Mouse (Mus musculus) hindbrain, embryonic 14.5 days (tissue): ENCODE data around the gene Gm13278. TPM values are rescaled to one million over a fixed set of nuclear protein-coding genes. Genes with fewer than 3 reads are reported as not detected.
"Not testable (repeated sequence)": the region's sequence is repeated elsewhere in the genome, so short reads cannot be mapped to it uniquely, and the experiment has no call there.

Experiments
- ATAC-seq: fragments of 200-750 bp; cut with Nextera tagmentation; 2 replicates; pipeline ENCODE4 v1.8.0; 2017; ENCODE audit warnings: moderate number of reproducible peaks, mild to moderate bottlenecking, moderate TSS enrichment, moderate library complexity; ENCODE audit not compliant: low FRiP score
- DNase-seq: peaks from one replicate; pipeline ENCODE4 v3.0.0-alpha.2; 2015; ENCODE audit warnings: low spot score
- H3K27ac ChIP-seq: fragments of 300-500 bp; sonication (generic); 2 replicates; pipeline ENCODE4 v1.5.1; 2014; ENCODE audit warnings: mild to moderate bottlenecking, moderate library complexity
- H3K27me3 ChIP-seq: fragments of 300-500 bp; sonication (generic); 2 replicates; pipeline ENCODE4 v1.6.1; 2014; ENCODE audit warnings: mild to moderate bottlenecking, low read length, mixed read lengths; ENCODE audit not compliant: control insufficient read depth, insufficient read depth
- H3K36me3 ChIP-seq: fragments of 300-500 bp; sonication (generic); replicated peaks from 2 replicates; pipeline ENCODE4 v1.6.1; 2014; ENCODE audit not compliant: control insufficient read depth, insufficient read depth
- H3K4me1 ChIP-seq: fragments of 300-500 bp; sonication (generic); replicated peaks from 2 replicates; pipeline ENCODE4 v1.6.1; 2014; ENCODE audit warnings: antibody characterized with exemption, low read length, mixed read lengths; ENCODE audit not compliant: control insufficient read depth, insufficient read depth
- H3K4me2 ChIP-seq: fragments of 300-500 bp; sonication (generic); replicated peaks from 2 replicates; pipeline ENCODE4 v1.6.1; 2014; ENCODE audit warnings: mild to moderate bottlenecking, moderate library complexity
- H3K4me3 ChIP-seq: fragments of 300-500 bp; sonication (generic); replicated peaks from 2 replicates; pipeline ENCODE4 v1.5.1; 2014; ENCODE audit warnings: mild to moderate bottlenecking, low read length
- H3K9ac ChIP-seq: fragments of 300-500 bp; sonication (generic); 2 replicates; pipeline ENCODE4 v1.6.1; 2014
- H3K9me3 ChIP-seq: fragments of 300-500 bp; sonication (generic); 2 replicates; pipeline ENCODE4 v1.6.1; 2016; ENCODE audit warnings: low read length; ENCODE audit not compliant: control insufficient read depth
- WGBS: fragments of 180-500 bp; shearing (Covaris S2); extraction: QIAGEN DNeasy Blood & Tissue Kit; methylation state at CpG from one replicate; pipeline ENCODE4 v1.1.7; 2014; 5-methylcytosine and 5-hydroxymethylcytosine counted together
- polyA plus RNA-seq: library from polyadenylated mRNA; unstranded; fragments of >200 nt; fragmentation: Nextera tagmentation; extraction: Ambion mirVana; gene quantifications from 2 replicates; pipeline ENCODE4 v1.2.1, GENCODE M21; 2014

The Gm13278 gene
- polyA plus RNA-seq, 1 experiment from 2014 or later, result not detected

DNA sequence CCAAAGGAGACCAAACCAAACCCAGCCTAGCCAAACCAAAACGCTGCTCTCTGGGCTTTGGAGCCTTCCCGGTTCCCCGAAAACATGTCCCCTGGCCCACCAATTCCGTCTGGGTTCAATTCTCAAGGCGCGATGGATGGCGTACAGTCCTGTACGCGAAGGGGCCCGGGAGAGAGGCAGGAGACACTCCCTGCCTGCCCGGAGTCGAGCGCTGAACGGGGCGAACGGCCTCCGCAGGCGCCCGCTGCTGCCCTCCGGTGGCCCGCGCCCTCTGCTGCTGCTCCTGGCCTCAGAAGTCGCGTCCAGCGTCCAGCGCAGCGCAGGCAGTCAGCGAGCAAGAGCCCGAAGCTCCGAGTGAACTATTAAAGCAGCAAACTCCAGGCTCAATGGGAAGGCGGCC lies 9.0 kb upstream of the Gm13278 start:
- ATAC-seq, H3K27ac ChIP-seq, H3K27me3 ChIP-seq, H3K9me3 ChIP-seq, H3K9ac ChIP-seq, H3K4me1 ChIP-seq, H3K4me3 ChIP-seq, H3K36me3 ChIP-seq, DNase-seq: not testable (repeated sequence)
- no CpG with 5 or more reads among the region's 31 CpGs for whole genome bisulfite sequencing
- peak overlapping the region; percentile 40 for H3K4me2 ChIP-seq

- H3K4me2 ChIP-seq, H3K27ac ChIP-seq, H3K4me3 ChIP-seq, H3K4me1 ChIP-seq, ATAC-seq, H3K36me3 ChIP-seq, H3K9ac ChIP-seq, H3K9me3 ChIP-seq, H3K27me3 ChIP-seq, DNase-seq: not testable (repeated sequence)
- WGBS, result no CpG with 5 or more reads among the region's 27 CpGs
Measured at GRCm38 (mm10) chr4:88785409-88785808, 5.9 kb upstream of the Gm13278 start, which contains the start of gene Gm13276. Gene Gm13276, plus strand, starts transcription at chr4:88785709.

GRCm38 (mm10) chr4:88788402-88788801 lies 2.9 kb upstream of the Gm13278 start, which contains the start of gene Gm13277:
Gene Gm13277, plus strand, starts transcription at chr4:88788632.
- H3K27me3 ChIP-seq, H3K4me1 ChIP-seq, DNase-seq, ATAC-seq, H3K4me3 ChIP-seq, H3K9me3 ChIP-seq, H3K27ac ChIP-seq, H3K9ac ChIP-seq, H3K4me2 ChIP-seq, H3K36me3 ChIP-seq: not testable (repeated sequence)
- 0% methylated on average over 4 of the region's 28 CpGs for WGBS

DNA sequence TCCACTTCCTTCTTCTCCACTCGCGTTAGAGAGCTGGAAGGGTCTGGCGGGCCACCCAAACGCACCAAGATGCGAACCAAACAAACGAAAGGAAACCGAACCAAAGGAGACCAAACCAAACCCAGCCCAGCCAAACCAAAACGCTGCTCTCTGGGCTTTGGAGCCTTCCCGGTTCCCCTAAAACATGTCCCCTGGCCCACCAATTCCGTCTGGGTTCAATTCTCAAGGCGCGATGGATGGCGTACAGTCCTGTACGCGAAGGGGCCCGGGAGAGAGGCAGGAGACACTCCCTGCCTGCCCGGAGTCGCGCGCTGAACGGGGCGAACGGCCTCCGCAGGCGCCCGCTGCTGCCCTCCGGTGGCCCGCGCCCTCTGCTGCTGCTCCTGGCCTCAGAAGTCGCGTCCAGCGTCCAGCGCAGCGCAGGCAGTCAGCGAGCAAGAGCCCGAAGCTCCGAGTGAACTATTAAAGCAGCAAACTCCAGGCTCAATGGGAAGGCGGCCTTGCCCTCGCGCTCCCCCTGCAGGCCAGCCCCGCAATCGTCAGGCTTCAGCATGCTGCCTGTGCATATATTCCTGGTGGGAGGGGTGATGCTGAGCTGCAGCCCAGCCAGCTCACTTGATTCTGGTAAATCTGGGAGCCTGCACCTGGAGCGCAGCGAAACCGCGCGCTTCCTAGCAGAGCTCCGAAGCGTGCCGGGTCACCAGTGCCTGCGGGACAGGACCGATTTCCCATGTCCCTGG lies 2.8 kb downstream of the Gm13278 start, which contains the start of gene Gm13275:
Gm13275 (plus strand) TSS at position 552 of the 740 bp plus-strand sequence.
- H3K27ac ChIP-seq, H3K9ac ChIP-seq, H3K4me2 ChIP-seq, H3K36me3 ChIP-seq, DNase-seq, ATAC-seq, H3K9me3 ChIP-seq, H3K4me1 ChIP-seq, H3K4me3 ChIP-seq, H3K27me3 ChIP-seq: not testable (repeated sequence)
- WGBS, result 1% methylated on average over 11 of the region's 52 CpGs

DNA sequence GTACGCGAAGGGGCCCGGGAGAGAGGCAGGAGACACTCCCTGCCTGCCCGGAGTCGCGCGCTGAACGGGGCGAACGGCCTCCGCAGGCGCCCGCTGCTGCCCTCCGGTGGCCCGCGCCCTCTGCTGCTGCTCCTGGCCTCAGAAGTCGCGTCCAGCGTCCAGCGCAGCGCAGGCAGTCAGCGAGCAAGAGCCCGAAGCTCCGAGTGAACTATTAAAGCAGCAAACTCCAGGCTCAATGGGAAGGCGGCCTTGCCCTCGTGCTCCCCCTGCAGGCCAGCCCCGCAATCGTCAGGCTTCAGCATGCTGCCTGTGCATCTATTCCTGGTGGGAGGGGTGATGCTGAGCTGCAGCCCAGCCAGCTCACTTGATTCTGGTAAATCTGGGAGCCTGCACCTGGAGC lies 5.7 kb downstream of the Gm13278 start, which contains the start of gene Gm13279:
Gm13279 (plus strand) TSS at position 301 of the 400 bp plus-strand sequence.
- H3K4me3 ChIP-seq, ATAC-seq, H3K36me3 ChIP-seq, H3K9me3 ChIP-seq, H3K27ac ChIP-seq, H3K27me3 ChIP-seq, H3K9ac ChIP-seq, H3K4me1 ChIP-seq, DNase-seq, H3K4me2 ChIP-seq: not testable (repeated sequence)
- no CpG with 5 or more reads among the region's 28 CpGs for WGBS

- not testable (repeated sequence) for H3K36me3 ChIP-seq, ATAC-seq, H3K27ac ChIP-seq, H3K4me2 ChIP-seq, DNase-seq, H3K27me3 ChIP-seq, H3K9ac ChIP-seq, H3K4me1 ChIP-seq, H3K9me3 ChIP-seq, H3K4me3 ChIP-seq
- 13% methylated on average over 3 of the region's 7 CpGs for WGBS
Measured at GRCm38 (mm10) chr4:88799365-88799764, 8.0 kb downstream of the Gm13278 start, which contains the start of gene Gm13285. Gene Gm13285, plus strand, starts transcription at chr4:88799665.

- H3K36me3 ChIP-seq, DNase-seq, H3K4me3 ChIP-seq, H3K9ac ChIP-seq, H3K9me3 ChIP-seq, ATAC-seq, H3K27ac ChIP-seq, H3K4me1 ChIP-seq, H3K27me3 ChIP-seq, H3K4me2 ChIP-seq: not testable (repeated sequence)
- WGBS, result no CpG with 5 or more reads among the region's 29 CpGs
Measured at GRCm38 (mm10) chr4:88802954-88803353, 11.6 kb downstream of the Gm13278 start, which contains the start of gene Gm13287. Gene Gm13287, plus strand, starts transcription at chr4:88803254.

GRCm38 (mm10) chr4:88805231-88805630 lies 13.9 kb downstream of the Gm13278 start, which contains the start of gene Gm13288:
Gene Gm13288, plus strand, starts transcription at chr4:88805531.
- H3K9ac ChIP-seq, H3K27ac ChIP-seq, H3K4me1 ChIP-seq, H3K36me3 ChIP-seq, H3K27me3 ChIP-seq, ATAC-seq, DNase-seq, H3K4me3 ChIP-seq, H3K9me3 ChIP-seq: not testable (repeated sequence)
- no CpG with 5 or more reads among the region's 8 CpGs for WGBS
- peak within 1 kb of the TSS; percentile 45 for H3K4me2 ChIP-seq

- not testable (repeated sequence) for H3K4me3 ChIP-seq, H3K27ac ChIP-seq, H3K9me3 ChIP-seq, ATAC-seq, H3K9ac ChIP-seq, DNase-seq, H3K4me1 ChIP-seq, H3K36me3 ChIP-seq, H3K27me3 ChIP-seq
- peak overlapping the region; percentile 45 for H3K4me2 ChIP-seq
- WGBS, result no CpG with 5 or more reads among the region's 34 CpGs
Measured at GRCm38 (mm10) chr4:88805761-88806160, 14.4 kb downstream of the Gm13278 start.
